Mouse (Mus musculus) cerebellum, adult 2 months (tissue): ENCODE measurements at regions not wholly inside any gene's neighbourhood (a gene's known extent, or its start where the extent isn't known, plus 50 kb on each side); places are given as distances from the start of the nearest gene placed in this dataset.

Source experiments
- CTCF ChIP-seq: fragments of 200-500 bp; IDR thresholded peaks from 2 replicates; pipeline ENCODE4 v1.5.1; 2011; ENCODE audit warnings: low read depth, mild to moderate bottlenecking, control low read depth, low read length, moderate library complexity, borderline replicate concordance; ENCODE audit not compliant: insufficient read depth
- POLR2A ChIP-seq: fragments of 200-500 bp; IDR thresholded peaks from 2 replicates; pipeline ENCODE4 v1.6.1; 2011; ENCODE audit warnings: low read length, control low read depth, borderline replicate concordance; ENCODE audit not compliant: insufficient read depth

DNA sequence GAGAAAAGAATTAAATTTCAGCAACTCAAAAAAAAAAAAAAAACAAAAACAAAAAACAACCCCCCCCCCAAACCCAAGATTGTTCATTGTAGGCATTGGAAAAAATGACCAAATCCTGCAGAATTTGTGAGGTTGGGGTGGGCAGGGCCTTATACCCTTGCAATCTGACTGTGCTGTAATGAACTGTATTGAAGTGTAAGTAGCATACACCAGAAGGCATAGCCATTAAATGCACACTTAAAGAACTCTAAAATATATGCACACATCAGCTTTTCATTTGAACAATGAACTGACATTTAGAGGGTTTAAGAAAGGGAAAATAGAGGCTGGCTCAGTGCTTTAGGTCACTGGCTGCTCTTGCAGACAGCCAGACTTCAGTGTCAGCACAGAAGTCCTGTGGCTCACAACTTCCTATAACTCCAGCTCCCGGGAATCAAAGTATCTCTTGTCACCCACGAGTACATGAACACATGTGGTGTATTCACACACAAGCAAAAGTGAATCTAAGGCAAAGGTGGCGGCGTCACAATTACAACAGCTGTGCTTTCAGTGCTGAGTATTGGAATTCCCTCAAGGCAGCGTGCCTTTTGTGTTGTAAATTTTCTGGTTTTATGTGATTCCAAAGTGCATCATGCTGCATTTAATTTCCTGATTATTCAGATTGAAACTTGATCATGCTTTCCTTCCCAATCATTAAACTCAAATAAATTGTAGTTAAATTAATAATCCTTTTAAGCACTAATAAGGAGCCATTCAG, 150.6 kb upstream of the Tmc3 start:
- TF ChIP-seq POLR2A (no peak), CTCF (no peak)
